Mouse (Mus musculus) cerebellum, adult 8-10 months (tissue): Measurements from ENCODE around the gene Frat2.
A peak's percentile ranks its signal among the peaks of the same experiment; 100 is the strongest.

Source experiments
- DNase-seq: peaks from one replicate; pipeline ENCODE4 v3.0.0; 2022

Gene Frat2

GRCm38 (mm10) chr19:41844345-41844744 is 3.6 kb downstream of the Frat2 start:
- no peak for DNase-seq

GRCm38 (mm10) chr19:41842706-41843105 is 5.2 kb downstream of the Frat2 start:
- DNase-seq = no peak

GRCm38 (mm10) chr19:41842196-41842595 is 5.7 kb downstream of the Frat2 start:
- DNase-seq = peak; percentile 43

GRCm38 (mm10) chr19:41841105-41841750 is 6.7 kb downstream of the Frat2 start:
- DNase-seq = no peak

- DNase-seq = no peak
These were observed 8.2 kb downstream of the Frat2 start for GRCm38 (mm10) chr19:41839685-41840084.

GRCm38 (mm10) chr19:41838808-41839207 is 9.1 kb downstream of the Frat2 start:
- DNase-seq = no peak

- no peak for DNase-seq
These were observed 10.0 kb downstream of the Frat2 start for GRCm38 (mm10) chr19:41837917-41838261.

GRCm38 (mm10) chr19:41837194-41837916 is 10.6 kb downstream of the Frat2 start:
- DNase-seq = no peak

- DNase-seq = no peak
These were observed 11.2 kb downstream of the Frat2 start for GRCm38 (mm10) chr19:41836719-41837118.

GRCm38 (mm10) chr19:41835816-41836215 is 12.1 kb downstream of the Frat2 start:
- DNase-seq = no peak

- DNase-seq = no peak
These were observed 12.5 kb downstream of the Frat2 start for GRCm38 (mm10) chr19:41835407-41835806.

- DNase-seq = no peak
These were observed 15.3 kb downstream of the Frat2 start for GRCm38 (mm10) chr19:41832501-41833201.

GRCm38 (mm10) chr19:41831718-41832391 is 16.1 kb downstream of the Frat2 start:
- DNase-seq = no peak

GRCm38 (mm10) chr19:41831101-41831570 is 16.8 kb downstream of the Frat2 start:
- DNase-seq = peak; percentile 34

GRCm38 (mm10) chr19:41830106-41831031 is 17.6 kb downstream of the Frat2 start:
- peak; percentile 57 for DNase-seq

- peak; percentile 96 for DNase-seq
These were observed 18.4 kb downstream of the Frat2 start, which contains the start of gene Frat1 for GRCm38 (mm10) chr19:41829381-41830105. Gene Frat1, plus strand, starts transcription at chr19:41829970.

- DNase-seq = no peak
These were observed 19.0 kb downstream of the Frat2 start for GRCm38 (mm10) chr19:41828941-41829340.

GRCm38 (mm10) chr19:41826529-41826928 is 21.4 kb downstream of the Frat2 start:
- DNase-seq = no peak

GRCm38 (mm10) chr19:41824950-41825349 is 23.0 kb downstream of the Frat2 start:
- no peak for DNase-seq

- no peak for DNase-seq
These were observed 25.3 kb downstream of the Frat2 start for GRCm38 (mm10) chr19:41822589-41822988.

- no peak for DNase-seq
These were observed 26.5 kb downstream of the Frat2 start for GRCm38 (mm10) chr19:41821436-41821835.
